Mouse (Mus musculus) MEL (cell line): Measurements from ENCODE around the gene Tbx21. TPM values are rescaled to one million over a fixed set of nuclear protein-coding genes. Genes with fewer than 3 reads are reported as not detected.

ENCODE experiments used
- DNase-seq: peaks from one replicate; pipeline ENCODE4 v3.0.0; 2011; ENCODE audit warnings: low read depth, low spot score
- H3K27ac ChIP-seq: 2 replicates; pipeline ENCODE4 v1.5.1; 2012; ENCODE audit warnings: low read depth, mild to moderate bottlenecking, control low read depth, low read length, moderate library complexity; ENCODE audit not compliant: control insufficient read depth
- H3K27me3 ChIP-seq, 2 experiments: fragments of 150-350 bp in 1 of 2; sonication (generic) in 1 of 2; 2 replicates each; pipeline ENCODE4 v1.6.1; 2012; ENCODE audit warnings: low read length in 2 of 2, mild to moderate bottlenecking in 2 of 2, improper control_type of control experiment in 1 of 2, moderate library complexity in 1 of 2; ENCODE audit not compliant: insufficient read depth in 2 of 2, control insufficient read depth in 1 of 2
- H3K36me3 ChIP-seq, 2 experiments: 2 replicates each; pipeline ENCODE4 v1.6.1; 2012 to 2014; ENCODE audit warnings: low read length in 2 of 2, improper control_type of control experiment in 1 of 2, inconsistent platforms in 1 of 2, mild to moderate bottlenecking in 1 of 2; ENCODE audit not compliant: insufficient read depth in 2 of 2, control insufficient read depth in 1 of 2
- H3K4me1 ChIP-seq, 2 experiments: fragments of 150-350 bp in 1 of 2; sonication (generic) in 1 of 2; 2 replicates each; pipeline ENCODE4 v1.6.1; 2012; ENCODE audit warnings: low read length in 2 of 2, improper control_type of control experiment in 1 of 2, mild to moderate bottlenecking in 1 of 2; ENCODE audit not compliant: insufficient read depth in 2 of 2, control insufficient read depth in 1 of 2
- H3K4me3 ChIP-seq, 2 experiments: fragments of 150-350 bp in 1 of 2; sonication (generic) in 1 of 2; 2 replicates each; pipeline ENCODE4 v1.5.1; 2012; ENCODE audit warnings: low read depth in 2 of 2, low read length in 2 of 2, mild to moderate bottlenecking in 2 of 2, moderate library complexity in 2 of 2, control low read depth in 1 of 2, improper control_type of control experiment in 1 of 2; ENCODE audit not compliant: control insufficient read depth in 1 of 2, insufficient read depth in 1 of 2
- H3K79me2 ChIP-seq: 2 replicates; pipeline ENCODE4 v1.6.1; 2012; ENCODE audit warnings: mild to moderate bottlenecking, low read length, moderate library complexity; ENCODE audit not compliant: control insufficient read depth, poor library complexity, insufficient read depth
- H3K9ac ChIP-seq: 2 replicates; pipeline ENCODE4 v1.6.1; 2012; ENCODE audit warnings: low read depth, mild to moderate bottlenecking, control low read depth, low read length, moderate library complexity; ENCODE audit not compliant: control insufficient read depth, poor library complexity, severe bottlenecking
- H3K9me3 ChIP-seq: fragments of 150-350 bp; sonication (generic); replicated peaks from 2 replicates; pipeline ENCODE4 v1.6.1; 2012; ENCODE audit warnings: mild to moderate bottlenecking, low read length, improper control_type of control experiment, moderate library complexity; ENCODE audit not compliant: insufficient read depth
- CHD2 ChIP-seq: IDR thresholded peaks from 2 replicates; pipeline ENCODE4 v1.6.1; 2011; ENCODE audit warnings: low read length, improper control_type of control experiment
- E2F4 ChIP-seq: IDR thresholded peaks from 2 replicates; pipeline ENCODE4 v1.6.1; 2011; ENCODE audit warnings: low read depth, low read length, improper control_type of control experiment, borderline replicate concordance
- ELF1 ChIP-seq: IDR thresholded peaks from 2 replicates; pipeline ENCODE4 v1.6.1; 2014; ENCODE audit warnings: low read depth, mild to moderate bottlenecking, inconsistent platforms, low read length, improper control_type of control experiment, moderate library complexity
- EP300 ChIP-seq, 2 experiments: IDR thresholded peaks; 2 replicates each; pipeline ENCODE4 v1.6.1; 2011; ENCODE audit warnings: improper control_type of control experiment in 2 of 2, low read length in 2 of 2, low read depth in 1 of 2, mild to moderate bottlenecking in 1 of 2
- ETS1 ChIP-seq: IDR thresholded peaks from 2 replicates; pipeline ENCODE4 v1.6.1; 2012; ENCODE audit warnings: low read depth, mild to moderate bottlenecking, inconsistent platforms, low read length, improper control_type of control experiment, moderate library complexity
- MAX ChIP-seq: IDR thresholded peaks from 2 replicates; pipeline ENCODE4 v1.6.1; 2011; ENCODE audit warnings: low read length, improper control_type of control experiment
- MXI1 ChIP-seq: IDR thresholded peaks from 2 replicates; pipeline ENCODE4 v1.6.1; 2011; ENCODE audit warnings: mild to moderate bottlenecking, low read depth, low read length, improper control_type of control experiment
- MYB ChIP-seq: IDR thresholded peaks from 2 replicates; pipeline ENCODE4 v1.6.1; 2011; ENCODE audit warnings: mild to moderate bottlenecking, low read depth, low read length, improper control_type of control experiment
- NELFE ChIP-seq: IDR thresholded peaks from 2 replicates; pipeline ENCODE4 v1.6.1; 2011; ENCODE audit warnings: low read depth, low read length, improper control_type of control experiment
- POLR2A ChIP-seq, 2 experiments: IDR thresholded peaks; 2 replicates each; pipeline ENCODE4 v1.6.1; 2011 to 2012; ENCODE audit warnings: low read length in 2 of 2, mild to moderate bottlenecking in 2 of 2, control low read depth in 1 of 2, improper control_type of control experiment in 1 of 2, low read depth in 1 of 2, moderate library complexity in 1 of 2; ENCODE audit not compliant: control insufficient read depth in 1 of 2, insufficient read depth in 1 of 2, poor library complexity in 1 of 2
- POLR2AphosphoS2 ChIP-seq: IDR thresholded peaks from 2 replicates; pipeline ENCODE4 v1.6.1; 2011; ENCODE audit warnings: low read length, improper control_type of control experiment
- RCOR1 ChIP-seq: IDR thresholded peaks from 2 replicates; pipeline ENCODE4 v1.6.1; 2012; ENCODE audit warnings: low read depth, mild to moderate bottlenecking, inconsistent platforms, low read length, improper control_type of control experiment
- SIN3A ChIP-seq: IDR thresholded peaks from 2 replicates; pipeline ENCODE4 v1.6.1; 2012; ENCODE audit warnings: low read length, improper control_type of control experiment, inconsistent platforms
- TBP ChIP-seq: IDR thresholded peaks from 2 replicates; pipeline ENCODE4 v1.8.0; 2011; ENCODE audit warnings: low read depth, low read length, improper control_type of control experiment
- TCF12 ChIP-seq: IDR thresholded peaks from 2 replicates; pipeline ENCODE4 v1.6.1; 2014; ENCODE audit warnings: low read depth, mild to moderate bottlenecking, inconsistent platforms, low read length, improper control_type of control experiment, moderate library complexity
- UBTF ChIP-seq: IDR thresholded peaks from 2 replicates; pipeline ENCODE4 v1.6.1; 2012; ENCODE audit warnings: low read depth, mild to moderate bottlenecking, inconsistent platforms, low read length, improper control_type of control experiment, moderate library complexity, borderline replicate concordance; ENCODE audit not compliant: insufficient read depth
- USF1 ChIP-seq: IDR thresholded peaks from 2 replicates; pipeline ENCODE4 v1.6.1; 2014; ENCODE audit warnings: low read depth, mild to moderate bottlenecking, inconsistent platforms, low read length, improper control_type of control experiment, moderate library complexity
- USF2 ChIP-seq, 2 experiments: IDR thresholded peaks; 2 replicates each; pipeline ENCODE4 v1.6.1; 2011 to 2012; ENCODE audit warnings: improper control_type of control experiment in 2 of 2, low read length in 2 of 2, borderline replicate concordance in 1 of 2, inconsistent platforms in 1 of 2, low read depth in 1 of 2, mild to moderate bottlenecking in 1 of 2; ENCODE audit not compliant: insufficient read depth in 1 of 2
- ZNF384 ChIP-seq: IDR thresholded peaks from 2 replicates; pipeline ENCODE4 v1.6.1; 2012; ENCODE audit warnings: low read depth, mild to moderate bottlenecking, inconsistent platforms, low read length, improper control_type of control experiment
- polyA plus RNA-seq, 2 experiments: library from polyadenylated mRNA; stranded (reverse) in 1 of 2; unstranded in 1 of 2; fragments of >175 nt in 1 of 2; fragments of >200 nt in 1 of 2; gene quantifications; 2 replicates each; pipeline versions ENCODE4 v1.2.1 to v1.2.4; 2012; ENCODE audit warnings: low replicate concordance in 2 of 2, low read depth in 1 of 2; ENCODE audit not compliant: insufficient read length in 2 of 2, insufficient read depth in 1 of 2, missing spikeins in 1 of 2
- total RNA-seq: library from RNA; depleted of rRNA; stranded (reverse); fragments of 300-350 nt; gene quantifications from 2 replicates; pipeline ENCODE4 v1.2.3, GENCODE M21; 2012

Tbx21 gene
- total and polyA plus RNA-seq, 3 experiments: not detected

DNA sequence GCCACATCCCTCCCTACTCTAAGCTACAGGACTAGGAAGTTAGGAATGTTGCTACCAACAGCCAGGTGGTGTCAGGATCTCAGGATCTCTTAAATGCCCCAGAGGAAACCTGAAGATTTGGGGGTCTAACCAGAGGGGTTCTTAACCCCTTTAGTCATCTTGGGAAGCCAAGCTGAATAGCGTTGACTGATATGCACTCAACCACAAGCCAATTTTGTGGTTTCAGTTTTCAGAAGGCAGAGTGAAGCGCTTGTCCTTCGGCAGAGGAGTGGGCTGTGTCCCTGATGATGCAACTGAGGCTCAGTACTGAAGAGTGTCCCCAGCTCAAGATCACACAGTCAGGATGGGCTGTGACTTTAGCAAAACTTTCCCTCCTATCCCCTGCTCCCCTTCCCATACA lies 13.8 kb upstream of the Tbx21 start:
- Histone ChIP-seq H3K4me3 (peak overlapping the region; percentile 17 to 55), H3K4me1 (peaks cover 29 to 35% of the 10 kb centered on the region in 2 experiments), H3K36me3 (peaks cover 0 to 30% of the 10 kb centered on the region in 2 experiments; a peak in 2 of 4 replicates), H3K27ac (peak overlapping the region; percentile 66), H3K79me2 (no peaks in the 10 kb centered on the region; the same call in 1 of the 2 replicates), H3K27me3 (no peaks in the 10 kb centered on the region), H3K9ac (peak overlapping the region; percentile 37), H3K9me3 (no peaks in the 10 kb centered on the region)
- TF ChIP-seq MYB (no peak), CHD2 (0 out of 2 replicates have a peak, but pooled peaks have one; percentile 38), MAX (no peak), TBP (no peak), ELF1 (0 out of 2 replicates have a peak, but pooled peaks have one; percentile 22), ZNF384 (no peak), EP300 (IDR thresholded peaks at IDR 0.05; ENCODE audit: low read depth in 1 of 2, low read length in 2 of 2) (peak; percentile 26 to 51; a peak in 3 of 4 replicates), UBTF (no peak), NELFE (no peak), USF2 (IDR thresholded peaks at IDR 0.05; ENCODE audit: borderline replicate concordance in 1 of 2, insufficient read depth in 1 of 2, low read depth in 1 of 2, low read length in 2 of 2) (no peak), POLR2AphosphoS2 (no peak), RCOR1 (peak; percentile 54; the same call in 1 of the 2 replicates), MXI1 (peak; percentile 41; the same call in 1 of the 2 replicates), USF1 (no peak), ETS1 (peak; percentile 51; the same call in 1 of the 2 replicates), SIN3A (0 out of 2 replicates have a peak, but pooled peaks have one; percentile 38)
- DNase-seq: peak; percentile 69

DNA sequence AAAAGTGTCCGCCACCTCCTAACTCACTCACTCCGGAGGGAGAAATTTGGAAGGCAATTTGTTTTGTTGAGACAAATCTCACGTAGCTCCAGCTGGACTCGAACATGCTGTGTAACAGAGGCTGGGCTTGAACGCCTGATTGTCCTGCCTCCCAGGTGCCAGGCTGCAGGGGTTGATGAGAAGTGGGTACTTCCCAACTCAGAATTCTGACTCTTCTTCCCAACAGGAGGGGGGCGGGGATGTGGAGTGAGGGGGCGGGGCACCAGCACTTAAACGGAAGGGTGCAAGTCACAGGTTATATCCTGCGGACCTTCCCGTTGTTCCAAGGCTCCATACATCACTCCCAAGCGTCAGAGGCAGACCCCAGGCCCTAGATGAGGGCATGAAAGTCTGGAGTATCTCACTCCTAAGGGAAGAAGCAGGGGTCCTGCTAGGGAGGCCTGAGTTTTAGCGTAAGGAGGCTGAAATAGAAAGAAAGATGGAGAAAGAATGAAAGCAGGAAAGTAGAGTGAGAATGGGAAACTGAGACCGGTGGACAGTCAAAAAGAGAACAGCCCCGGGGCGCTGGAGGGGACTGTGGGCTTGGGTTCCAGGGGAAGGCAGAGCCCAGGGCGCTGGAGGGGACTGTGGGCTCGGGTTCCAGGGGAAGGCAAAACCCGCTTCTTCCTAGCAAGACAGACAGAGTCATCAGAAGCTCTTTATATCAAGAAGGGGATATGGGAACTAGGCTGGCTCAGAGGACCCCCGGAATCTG lies 12.5 kb upstream of the Tbx21 start:
- no peaks in the 10 kb centered on the region for H3K27me3 ChIP-seq
- H3K4me1 ChIP-seq: peaks cover 29 to 36% of the 10 kb centered on the region in 2 experiments

More for the DNA sequence above, 12.5 kb upstream of the Tbx21 start:
- Histone ChIP-seq H3K9me3 (no peaks in the 10 kb centered on the region), H3K9ac (peak overlapping the region; percentile 59), H3K36me3 (peaks cover 0 to 34% of the 10 kb centered on the region in 2 experiments; a peak in 2 of 4 replicates), H3K79me2 (no peaks in the 10 kb centered on the region; the same call in 1 of the 2 replicates), H3K27ac (no peak overlapping the region), H3K4me3 (peak overlapping the region; percentile 62 to 88)
- no peak for DNase-seq
- TF ChIP-seq E2F4 (no peak), UBTF (no peak), POLR2A (IDR thresholded peaks at IDR 0.05; ENCODE audit: control insufficient read depth in 1 of 2, insufficient read depth in 1 of 2, low read depth in 1 of 2, low read length in 2 of 2, poor library complexity in 1 of 2) (0 out of 4 replicates have a peak, but pooled peaks of 1 of the 2 experiments have one; percentile 14), ZNF384 (no peak), TBP (no peak), USF1 (no peak), TCF12 (no peak), ETS1 (no peak)
